In genomic region chr10:63542493-63542892, GRCm38 (mm10) we compare ENCODE assay signal across 18 mouse cellular contexts.
A peak's percentile ranks its signal among the peaks of the same experiment; 100 is the strongest.
DNase-seq lines count a peak whose midpoint lies in the region; ATAC-seq and TF ChIP-seq lines count a peak whose summit lies in the region.
"Had no signal": no experiment of that assay in that cellular context is flagged by ENCODE, and none has a peak within 500 bp of the region (broad histone marks: within the 10 kb centered on the region; RNA-seq: fewer than 3 reads in every experiment).

No protein-coding gene starts in this region.

- no peak for DNase-seq in heart, adult 9 months (ENCODE audit: low spot score in 2 of 2)
- peak; percentile 9 for DNase-seq in kidney, postnatal 0 days (ENCODE audit: low spot score)
- no peak for DNase-seq in kidney, adult 11 months
- peak; percentile 6 for DNase-seq in brain, embryonic 14.5 days (ENCODE audit: low read depth)
- no peak for DNase-seq in adrenal gland, postnatal 14 days
- DNase-seq: cerebellum, postnatal 10 days; kidney, postnatal 4 days; lung, postnatal 4 days; thymus, adult 2 months had no signal

- peak overlapping the region; percentile 32; the same call in 1 of the 2 replicates for H3K4me2 ChIP-seq in heart, embryonic 13.5 days
- no peak overlapping the region for H3K4me2 ChIP-seq in kidney, postnatal 0 days (ENCODE audit: low read length)
- H3K4me2 ChIP-seq in limb, embryonic 13.5 days (replicated peaks) = peak overlapping the region; percentile 36; the same call in 1 of the 2 replicates
- H3K4me2 ChIP-seq: forebrain, embryonic 15.5 days; liver, embryonic 12.5 days; lung, embryonic 14.5 days; midbrain, embryonic 11.5 days; stomach, embryonic 15.5 days had no signal

- peak overlapping the region; percentile 91 for H3K27ac ChIP-seq in heart, embryonic 13.5 days (replicated peaks)
- H3K27ac ChIP-seq in kidney, postnatal 0 days = no peak overlapping the region
- H3K27ac ChIP-seq in limb, embryonic 13.5 days = peak overlapping the region; percentile 58; the same call in 1 of the 2 replicates
- H3K27ac ChIP-seq: forebrain, embryonic 15.5 days; liver, embryonic 12.5 days; stomach, embryonic 15.5 days had no signal

- H3K9ac ChIP-seq in heart, embryonic 13.5 days = peak overlapping the region; percentile 59
- H3K9ac ChIP-seq in kidney, postnatal 0 days (ENCODE audit: low read depth, low read length) = no peak overlapping the region
- H3K9ac ChIP-seq in limb, embryonic 13.5 days = no peak overlapping the region
- H3K9ac ChIP-seq: forebrain, embryonic 15.5 days; liver, embryonic 12.5 days; lung, embryonic 14.5 days; stomach, embryonic 15.5 days had no signal

- H3K4me1 ChIP-seq in heart, embryonic 13.5 days = peaks cover 42% of the 10 kb centered on the region
- peaks cover 6% of the 10 kb centered on the region; the same call in 1 of the 2 replicates for H3K4me1 ChIP-seq in kidney, postnatal 0 days (replicated peaks; ENCODE audit: insufficient read depth, low read length)
- peaks cover 15% of the 10 kb centered on the region for H3K4me1 ChIP-seq in limb, embryonic 13.5 days
- H3K4me1 ChIP-seq: forebrain, embryonic 15.5 days; liver, embryonic 12.5 days; stomach, embryonic 15.5 days had no signal

- no peaks in the 10 kb centered on the region for H3K9me3 ChIP-seq in heart, embryonic 13.5 days
- H3K9me3 ChIP-seq in kidney, postnatal 0 days (replicated peaks; ENCODE audit: low read length) = no peaks in the 10 kb centered on the region
- H3K9me3 ChIP-seq in limb, embryonic 13.5 days = no peaks in the 10 kb centered on the region
- H3K9me3 ChIP-seq: forebrain, embryonic 15.5 days; liver, embryonic 12.5 days; stomach, embryonic 15.5 days had no signal

- ATAC-seq in heart, embryonic 13.5 days (ENCODE audit: extremely low read depth, insufficient number of reproducible peaks, low FRiP score, low TSS enrichment) = no peak
- no peak for ATAC-seq in kidney, postnatal 0 days (replicated peaks; ENCODE audit: low FRiP score, low read depth)
- ATAC-seq in limb, embryonic 13.5 days (ENCODE audit: low FRiP score, low read depth) = peak; percentile 71; the same call in 1 of the 2 replicates
- ATAC-seq: forebrain, embryonic 15.5 days; hindbrain, embryonic 16.5 days; intestine, postnatal 0 days; liver, embryonic 12.5 days had no signal

- TF ChIP-seq POLR2A in brain, embryonic 14.5 days (IDR thresholded peaks at IDR 0.05; ENCODE audit: borderline replicate concordance, extremely low read depth, insufficient read depth, insufficient read length, poor library complexity, severe bottlenecking) = no peak

- WGBS in heart, embryonic 13.5 days = 51% methylated on average over 6 of the region's 6 CpGs
- 44% methylated on average over 6 of the region's 6 CpGs for WGBS in kidney, postnatal 0 days
- WGBS in limb, embryonic 13.5 days = 32% methylated on average over 6 of the region's 6 CpGs

- H3K27me3 ChIP-seq in heart, embryonic 13.5 days (replicated peaks) = no peaks in the 10 kb centered on the region
- no peaks in the 10 kb centered on the region for H3K27me3 ChIP-seq in kidney, postnatal 0 days (ENCODE audit: insufficient read depth, low read length)
- no peaks in the 10 kb centered on the region for H3K27me3 ChIP-seq in limb, embryonic 13.5 days
- H3K27me3 ChIP-seq: forebrain, embryonic 15.5 days; liver, embryonic 12.5 days; stomach, embryonic 15.5 days had no signal

- H3K4me3 ChIP-seq in heart, embryonic 13.5 days = no peak overlapping the region
- H3K4me3 ChIP-seq in kidney, postnatal 0 days (replicated peaks; ENCODE audit: low read depth, low read length) = no peak overlapping the region
- no peak overlapping the region for H3K4me3 ChIP-seq in limb, embryonic 13.5 days
- H3K4me3 ChIP-seq: forebrain, embryonic 15.5 days; liver, embryonic 12.5 days; stomach, embryonic 15.5 days had no signal

- H3K36me3 ChIP-seq in heart, embryonic 13.5 days = peaks cover 19% of the 10 kb centered on the region
- H3K36me3 ChIP-seq in kidney, postnatal 0 days (ENCODE audit: insufficient read depth, low read length) = no peaks in the 10 kb centered on the region
- no peaks in the 10 kb centered on the region for H3K36me3 ChIP-seq in limb, embryonic 13.5 days
- H3K36me3 ChIP-seq: forebrain, embryonic 15.5 days; liver, embryonic 12.5 days; stomach, embryonic 15.5 days had no signal

- TF ChIP-seq CTCF in kidney, postnatal 0 days (IDR thresholded peaks at IDR 0.05; ENCODE audit: low read depth) = no peak
- no peak for TF ChIP-seq CTCF in brain, embryonic 14.5 days (IDR thresholded peaks at IDR 0.05; ENCODE audit: borderline replicate concordance, extremely low read depth, insufficient read depth, insufficient read length)

Comparison
In these comparisons a context has a peak if more than half of its experiments do, and no peak if none do; other contexts are left out.
1. DNase-seq: peak in kidney, postnatal 0 days (single experiment) and brain, embryonic 14.5 days (single experiment); none in heart, adult 9 months (0 of 2), kidney, adult 11 months (single experiment) and adrenal gland, postnatal 14 days (single experiment).